Mouse (Mus musculus): ENCODE measurements around the gene Tshz2.

GRCm38 (mm10) chr2:169804380-169804779 lies 171.6 kb downstream of the Tshz2 start:
- peak; percentile 5; the same call in 1 of the 2 replicates for TF ChIP-seq CTCF (IDR thresholded peaks at IDR 0.05; ENCODE audit: control insufficient read depth, insufficient read depth, insufficient replicate concordance, low read depth, low read length)
- no peak for TF ChIP-seq POLR2A (IDR thresholded peaks at IDR 0.05; ENCODE audit: control insufficient read depth, low read depth, low read length)
